9 mouse cellular contexts compared by ENCODE assay signal in the genomic region with DNA sequence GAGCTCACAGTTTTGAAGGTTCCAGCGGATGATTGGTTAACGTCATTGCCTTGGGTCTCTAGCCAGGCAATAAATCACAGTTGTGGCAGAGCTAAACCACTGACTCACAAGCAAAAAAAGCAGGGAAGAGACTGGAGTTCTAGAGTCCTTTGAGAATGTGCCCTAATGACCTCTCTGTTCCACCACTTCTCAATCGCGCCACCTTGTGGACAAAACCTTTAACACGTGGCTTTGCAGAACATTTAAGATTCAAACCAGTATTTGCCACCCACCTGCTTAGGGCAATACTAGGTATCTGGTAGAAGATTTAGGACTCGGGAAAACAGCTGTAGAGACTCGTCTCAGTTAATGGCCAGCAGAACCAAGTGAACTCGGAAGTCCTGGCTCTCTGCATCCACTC.
DNase-seq lines count a peak whose midpoint lies in the region; ATAC-seq and TF ChIP-seq lines count a peak whose summit lies in the region.
"Had no signal": no experiment of that assay in that cellular context is flagged by ENCODE, and none has a peak within 500 bp of the region (broad histone marks: within the 10 kb centered on the region; RNA-seq: fewer than 3 reads in every experiment).

No protein-coding gene starts in this region.

- no peaks in the 10 kb centered on the region for H3K36me3 ChIP-seq in embryonic facial prominence, embryonic 10.5 days (replicated peaks)
- H3K36me3 ChIP-seq in splenic B cell, adult 2 months (ENCODE audit: control insufficient read depth, insufficient read depth, low read length, poor library complexity, severe bottlenecking), result no peaks in the 10 kb centered on the region
- H3K36me3 ChIP-seq: neural tube, embryonic 13.5 days had no signal

- no peak overlapping the region for H3K4me3 ChIP-seq in left cerebral cortex, adult 2 months
- H3K4me3 ChIP-seq in embryonic facial prominence, embryonic 10.5 days, result no peak overlapping the region
- H3K4me3 ChIP-seq: neural tube, embryonic 13.5 days had no signal

- no peaks in the 10 kb centered on the region for H3K4me1 ChIP-seq in embryonic facial prominence, embryonic 10.5 days
- H3K4me1 ChIP-seq: neural tube, embryonic 13.5 days had no signal

- intact Hi-C loops in left cerebral cortex, adult 2 months (cut with DNase I), result loop anchor here (1.0 kb wide), 1 partner anchor 244 kb away; no protein-coding TSS in a partner anchor
- intact Hi-C loops in left cerebral cortex, postnatal 14 days (cut with DNase I), result no loop called here

- peak; percentile 7 for DNase-seq in adrenal gland, adult 2 months
- DNase-seq in adrenal gland, adult 8-10 months, result no peak
- DNase-seq in left cerebral cortex, adult 2 months (ENCODE audit: extremely low spot score in 1 of 2, low spot score in 2 of 2), result peak in 1 of 2 experiments; percentile 27
- no peak for DNase-seq in left cerebral cortex, postnatal 14 days (ENCODE audit: low spot score in 2 of 2)
- DNase-seq in adipocyte (ENCODE audit: low spot score), result peak; percentile 2
- peak; percentile 29 for DNase-seq in embryonic facial prominence, embryonic 10.5 days (ENCODE audit: low spot score)
- peak; percentile 9 for DNase-seq in splenic B cell, adult 2 months (ENCODE audit: low read depth, low spot score)

- no peaks in the 10 kb centered on the region for H3K9me3 ChIP-seq in embryonic facial prominence, embryonic 10.5 days
- H3K9me3 ChIP-seq: neural tube, embryonic 13.5 days had no signal

- no peak overlapping the region for H3K27ac ChIP-seq in left cerebral cortex, adult 2 months
- no peak overlapping the region for H3K27ac ChIP-seq in embryonic facial prominence, embryonic 10.5 days (replicated peaks)
- H3K27ac ChIP-seq: neural tube, embryonic 13.5 days had no signal

- ATAC-seq in erythroblast, adult 5-6 weeks (replicated peaks; ENCODE audit: low FRiP score, poor library complexity, severe bottlenecking), result no peak

- WGBS in embryonic facial prominence, embryonic 10.5 days, result 50% methylated on average over 8 of the region's 8 CpGs

- no peaks in the 10 kb centered on the region for H3K27me3 ChIP-seq in embryonic facial prominence, embryonic 10.5 days (replicated peaks; ENCODE audit: low read depth, poor library complexity, severe bottlenecking)
- H3K27me3 ChIP-seq in splenic B cell, adult 2 months (ENCODE audit: control insufficient read depth, insufficient read depth, low read length, poor library complexity, severe bottlenecking), result no peaks in the 10 kb centered on the region
- H3K27me3 ChIP-seq: neural tube, embryonic 13.5 days had no signal

- TF ChIP-seq CTCF in left cerebral cortex, adult 2 months (IDR thresholded peaks at IDR 0.05), result peak; percentile 57

Comparison
In these comparisons a context has a peak if more than half of its experiments do, and no peak if none do; other contexts are left out.
1. DNase-seq: peak in adrenal gland, adult 2 months (single experiment), adipocyte (single experiment), embryonic facial prominence, embryonic 10.5 days (single experiment) and splenic B cell, adult 2 months (single experiment); none in adrenal gland, adult 8-10 months (single experiment) and left cerebral cortex, postnatal 14 days (0 of 2).